Mouse (Mus musculus) thymus, postnatal 14 days (tissue): ENCODE results near the gene Ptprj.
"Not testable (repeated sequence)": the region's sequence is repeated elsewhere in the genome, so short reads cannot be mapped to it uniquely, and the experiment has no call there.

Experiments used
- DNase-seq: peaks from one replicate; pipeline ENCODE4 v3.0.0; 2021

The Ptprj gene

DNA sequence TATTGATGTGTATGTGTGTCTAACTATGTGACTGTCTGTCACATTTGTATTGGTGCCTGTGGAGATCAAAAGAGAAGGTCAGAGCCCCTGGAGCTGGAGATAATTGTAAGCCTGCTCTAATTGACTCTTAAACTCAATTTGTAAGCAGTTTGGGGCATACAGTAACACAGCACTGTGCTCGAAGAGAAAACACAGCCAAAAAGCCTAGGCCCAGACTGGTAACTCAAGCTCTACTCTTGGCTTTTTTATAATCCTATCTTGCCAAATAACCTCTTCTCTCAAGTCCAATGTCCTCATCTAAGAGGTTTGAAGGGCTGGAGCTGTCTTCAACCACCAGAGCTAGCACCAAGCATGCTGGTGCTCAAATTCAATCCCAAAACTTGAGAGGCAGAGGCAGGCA lies 3.5 kb downstream of the Ptprj start:
- DNase-seq, result no peak

GRCm38 (mm10) chr2:90576411-90576810 lies 4.0 kb downstream of the Ptprj start:
- no peak for DNase-seq

GRCm38 (mm10) chr2:90575713-90576112 lies 4.7 kb downstream of the Ptprj start:
- no peak for DNase-seq

GRCm38 (mm10) chr2:90575116-90575515 lies 5.3 kb downstream of the Ptprj start:
- DNase-seq, result no peak

GRCm38 (mm10) chr2:90574536-90574935 lies 5.9 kb downstream of the Ptprj start:
- DNase-seq, result no peak

GRCm38 (mm10) chr2:90573640-90574526 lies 6.6 kb downstream of the Ptprj start:
- DNase-seq, result no peak

GRCm38 (mm10) chr2:90572126-90572525 lies 8.3 kb downstream of the Ptprj start:
- DNase-seq, result no peak

- DNase-seq, result not testable (repeated sequence)
These were observed 9.0 kb downstream of the Ptprj start for GRCm38 (mm10) chr2:90571399-90571798.

GRCm38 (mm10) chr2:90570871-90571270 lies 9.6 kb downstream of the Ptprj start:
- DNase-seq, result no peak

GRCm38 (mm10) chr2:90570216-90570615 lies 10.2 kb downstream of the Ptprj start:
- peak; percentile 65 for DNase-seq

GRCm38 (mm10) chr2:90568961-90569481 lies 11.4 kb downstream of the Ptprj start:
- DNase-seq, result no peak

DNA sequence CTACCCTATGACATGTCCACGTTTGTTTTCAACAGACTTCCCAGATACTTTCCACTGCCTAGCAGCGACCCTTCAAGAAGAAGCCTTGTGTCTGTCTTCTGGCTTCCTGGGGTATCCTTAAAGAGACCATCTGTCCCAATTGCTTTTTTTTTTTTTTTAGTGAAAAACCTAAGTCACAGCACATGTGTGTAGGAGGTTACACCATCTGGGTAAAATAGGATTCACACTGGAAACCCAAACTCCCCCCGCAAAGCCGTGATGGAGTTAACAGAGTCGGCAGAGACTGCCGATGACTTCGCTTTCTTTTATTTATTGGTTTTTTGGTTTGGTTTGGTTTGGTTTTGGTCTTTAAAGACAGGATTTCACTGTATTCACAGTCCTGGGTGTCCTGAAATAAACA lies 12.4 kb downstream of the Ptprj start:
- no peak for DNase-seq

- no peak for DNase-seq
These were observed 13.5 kb downstream of the Ptprj start for GRCm38 (mm10) chr2:90566773-90567528.

DNA sequence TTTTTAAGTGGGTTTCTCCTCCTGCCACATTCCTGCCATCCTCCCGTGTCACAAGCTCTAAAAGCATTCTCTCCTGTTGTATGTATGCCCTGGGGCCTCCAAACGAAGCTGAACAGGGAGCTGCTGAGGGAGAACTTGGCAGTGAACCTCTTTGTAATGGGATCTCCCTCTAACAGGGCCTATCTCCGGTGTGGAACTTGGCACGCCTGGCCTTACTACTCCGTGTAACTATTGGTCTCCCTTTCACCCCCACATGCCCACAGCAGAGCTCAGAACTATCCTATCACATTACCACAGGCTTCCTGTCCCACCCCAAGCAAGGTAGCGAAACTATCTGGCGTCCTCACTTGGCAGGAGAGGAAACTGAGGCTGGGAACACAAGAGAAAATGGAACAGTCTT lies 14.4 kb downstream of the Ptprj start:
- DNase-seq, result no peak

- no peak for DNase-seq
These were observed 15.1 kb downstream of the Ptprj start for GRCm38 (mm10) chr2:90565192-90565929.

DNA sequence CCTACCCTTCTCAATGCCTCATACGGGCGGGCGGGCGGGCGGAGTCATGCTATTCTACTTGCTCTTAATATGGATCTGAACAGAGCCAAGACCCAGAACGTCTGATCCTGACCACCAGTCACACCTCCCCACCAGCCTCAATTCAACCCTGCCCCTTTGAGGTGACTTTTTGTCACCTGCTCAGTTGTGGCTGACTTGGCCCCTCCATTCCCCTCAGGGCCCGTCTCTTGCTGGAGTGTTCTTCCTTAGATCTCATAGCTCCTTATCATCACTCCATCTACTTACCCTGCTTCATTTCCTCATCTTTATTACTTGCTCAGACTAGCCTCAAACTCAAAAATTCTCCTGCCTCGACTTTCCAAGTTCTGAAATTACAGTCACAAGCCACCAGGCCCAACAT lies 15.9 kb downstream of the Ptprj start:
- no peak for DNase-seq

- no peak for DNase-seq
These were observed 17.3 kb downstream of the Ptprj start for GRCm38 (mm10) chr2:90563171-90563570.

DNA sequence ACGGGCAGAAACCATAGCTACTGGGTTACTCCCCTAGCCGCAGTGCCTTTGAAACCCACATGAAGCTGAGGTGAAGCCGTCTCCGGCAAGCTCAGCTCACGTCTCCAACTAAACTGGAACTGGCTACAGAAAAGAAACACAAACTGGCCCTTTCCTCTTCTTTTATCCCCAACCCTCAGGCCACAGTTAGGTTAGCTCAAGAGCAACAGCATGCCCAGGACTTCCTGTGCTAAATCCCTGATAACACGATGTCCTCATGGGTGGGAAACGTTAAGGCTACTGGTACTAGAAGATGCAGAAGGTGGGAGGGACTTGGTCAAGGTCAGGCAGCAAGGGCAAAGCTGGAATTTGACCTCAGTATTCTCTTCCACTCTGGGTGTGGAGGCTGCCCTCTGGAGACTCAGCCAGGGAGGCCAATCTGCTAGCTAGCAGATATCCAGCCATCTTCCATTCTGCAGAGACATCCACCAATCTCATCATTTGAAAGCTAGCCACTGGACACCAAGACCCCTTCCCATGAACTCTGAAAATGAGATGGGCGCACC lies 18.2 kb downstream of the Ptprj start:
- DNase-seq, result no peak

GRCm38 (mm10) chr2:90560197-90560843 lies 20.1 kb downstream of the Ptprj start:
- DNase-seq, result no peak

- DNase-seq, result no peak
These were observed 20.7 kb downstream of the Ptprj start for GRCm38 (mm10) chr2:90559688-90560196.

GRCm38 (mm10) chr2:90559015-90559687 lies 21.3 kb downstream of the Ptprj start:
- DNase-seq, result no peak
